Mouse (Mus musculus): ENCODE results near the gene Mmd2.

The Mmd2 gene

GRCm38 (mm10) chr5:142545014-142545795 lies 63.4 kb downstream of the Mmd2 start:
- no peak for DNase-seq (ENCODE audit: low spot score)

DNA sequence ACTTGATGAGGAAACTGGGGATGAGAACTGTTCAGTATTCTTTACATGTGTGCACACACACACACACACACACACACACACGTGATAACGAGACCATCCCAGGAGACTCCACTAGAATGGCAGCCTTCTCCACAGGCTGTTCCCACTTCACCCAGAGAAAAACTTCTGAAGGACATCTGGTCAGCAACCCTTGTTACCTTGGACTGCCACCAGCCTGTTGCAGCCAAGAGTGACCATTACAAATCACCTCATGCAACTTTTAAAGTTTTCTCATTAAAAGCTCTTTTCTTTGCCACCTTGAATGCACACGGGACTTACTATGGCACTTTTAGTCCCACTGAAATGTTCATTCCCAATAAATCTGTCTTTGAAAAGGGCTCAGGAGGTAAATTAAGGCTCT lies 71.3 kb downstream of the Mmd2 start:
- no peak for DNase-seq (ENCODE audit: low spot score)

DNA sequence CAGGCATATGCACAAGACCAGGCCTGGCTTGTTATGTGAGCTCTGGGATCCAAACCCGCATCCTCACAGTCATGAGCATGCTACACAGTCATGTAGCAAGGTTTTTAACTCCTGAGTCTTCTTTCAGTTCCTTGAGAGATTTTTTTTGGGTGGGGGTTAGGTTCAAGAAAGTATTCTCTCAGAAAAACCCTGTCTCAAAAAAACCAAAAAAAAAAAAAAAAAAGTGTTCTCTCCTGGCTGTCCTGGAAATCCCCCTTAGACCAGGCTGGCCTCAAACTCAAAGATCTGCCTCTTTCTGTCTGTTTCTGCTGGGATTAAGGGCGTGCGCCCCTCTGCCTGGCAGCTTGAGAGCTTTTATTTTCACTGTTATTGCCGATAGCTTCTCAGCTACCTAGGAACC lies 73.2 kb downstream of the Mmd2 start:
- DNase-seq (ENCODE audit: low spot score): no peak

- DNase-seq (ENCODE audit: low spot score): no peak
These were observed 78.7 kb downstream of the Mmd2 start, which contains the start of gene Papolb for GRCm38 (mm10) chr5:142529915-142530314. Papolb (minus strand) TSS chr5:142530076.

DNA sequence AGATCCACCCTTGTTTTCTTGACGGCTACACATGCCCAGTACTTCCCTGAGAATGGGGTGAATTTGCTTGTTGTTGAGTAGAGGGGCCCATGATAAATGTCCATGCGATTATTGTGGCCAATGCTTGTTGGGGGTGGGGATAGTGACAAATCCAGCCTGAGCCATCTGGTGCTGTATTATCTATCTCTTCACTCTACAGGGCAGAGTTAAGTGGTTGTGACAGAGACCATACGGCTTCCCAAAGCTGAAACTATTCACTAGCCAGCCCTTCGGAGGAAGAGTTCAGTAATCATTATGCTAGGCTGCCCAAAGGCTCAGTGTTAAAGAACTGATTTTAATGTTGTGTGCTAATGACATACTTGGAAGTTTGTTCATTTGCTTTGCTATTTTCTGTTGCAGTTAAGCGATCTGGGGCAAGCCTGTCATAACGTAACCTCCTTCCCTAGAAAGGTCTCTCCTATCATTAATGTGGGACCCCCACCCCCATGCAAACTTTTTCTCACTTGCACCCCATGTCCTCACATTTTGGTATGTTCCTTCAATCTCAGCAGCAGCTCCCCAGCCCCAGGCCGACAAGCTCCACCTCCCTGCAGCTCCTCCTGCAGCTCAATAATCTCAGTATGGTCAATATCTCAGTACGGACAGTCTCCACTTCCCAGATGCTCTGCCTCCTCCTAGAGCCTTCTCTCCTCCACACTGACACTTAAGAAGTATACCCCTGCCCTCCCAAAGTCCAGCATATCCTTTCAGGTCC lies 83.7 kb downstream of the Mmd2 start:
- DNase-seq (ENCODE audit: low spot score): no peak

GRCm38 (mm10) chr5:142521195-142521866 lies 87.3 kb downstream of the Mmd2 start:
- DNase-seq (ENCODE audit: low spot score): no peak

- DNase-seq (ENCODE audit: low spot score): no peak
These were observed 88.2 kb downstream of the Mmd2 start for GRCm38 (mm10) chr5:142520360-142520759.

DNA sequence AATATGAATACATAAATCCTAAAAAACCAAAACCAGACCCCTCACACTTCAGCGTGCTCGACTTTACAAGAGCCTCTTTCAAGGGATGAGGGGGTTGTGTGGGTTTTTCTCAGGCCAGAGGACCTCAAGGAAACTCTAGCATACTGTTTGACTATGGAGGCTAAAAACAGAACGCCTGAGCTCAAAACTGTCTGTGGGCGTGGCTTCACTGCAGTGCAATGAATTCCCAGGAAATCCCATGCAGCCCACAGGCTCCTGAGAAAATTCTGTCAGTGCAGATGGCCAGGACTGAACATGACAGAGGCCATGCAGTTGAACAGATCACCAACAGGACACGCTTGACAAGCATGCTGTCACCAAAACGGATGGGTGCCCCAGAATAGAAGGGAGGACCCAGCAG lies 89.6 kb downstream of the Mmd2 start:
- no peak for DNase-seq (ENCODE audit: low spot score)
